Mouse (Mus musculus) myocyte (in vitro differentiated cells): ENCODE results near the gene Chd8. TPM values are rescaled to one million over a fixed set of nuclear protein-coding genes. Genes with fewer than 3 reads are reported as not detected.
A peak's percentile ranks its signal among the peaks of the same experiment; 100 is the strongest.
"Not testable (repeated sequence)": the region's sequence is repeated elsewhere in the genome, so short reads cannot be mapped to it uniquely, and the experiment has no call there.

Source experiments
- H3K27me3 ChIP-seq: one replicate; pipeline ENCODE4 v1.6.1; 2011; ENCODE audit not compliant: control insufficient read depth, insufficient read depth, insufficient read length
- H3K36me3 ChIP-seq: one replicate; pipeline ENCODE4 v1.6.1; 2011; ENCODE audit not compliant: control insufficient read depth, insufficient read depth
- H3K4me2 ChIP-seq: one replicate; pipeline ENCODE4 v1.6.1; 2011; ENCODE audit warnings: low read depth, control low read depth
- H3K4me3 ChIP-seq: one replicate; pipeline ENCODE4 v1.5.1; 2011; ENCODE audit warnings: mild to moderate bottlenecking, control low read depth, moderate library complexity
- H3K79me2 ChIP-seq: one replicate; pipeline ENCODE4 v1.6.1; 2011; ENCODE audit not compliant: control insufficient read depth, insufficient read depth
- H3ac ChIP-seq: one replicate; pipeline ENCODE4 v1.6.1; 2011; ENCODE audit not compliant: control insufficient read depth, insufficient read length
- CEBPB ChIP-seq: IDR thresholded peaks from 2 replicates; pipeline ENCODE4 v1.6.1; 2011; ENCODE audit warnings: mild to moderate bottlenecking, moderate library complexity; ENCODE audit not compliant: poor library complexity, insufficient read depth, severe bottlenecking
- E2F4 ChIP-seq: IDR thresholded peaks from one replicate; pipeline ENCODE4 v1.6.1; 2011; ENCODE audit warnings: mild to moderate bottlenecking, control low read depth, moderate library complexity; ENCODE audit not compliant: insufficient read depth
- MAX ChIP-seq: IDR thresholded peaks from one replicate; pipeline ENCODE4 v1.6.1; 2011; ENCODE audit warnings: low read depth, mild to moderate bottlenecking, control low read depth
- MYOD1 ChIP-seq, 3 experiments: IDR thresholded peaks; one replicate each; pipeline ENCODE4 v1.6.1; 2011; ENCODE audit warnings: control low read depth in 2 of 3, low read depth in 2 of 3, mild to moderate bottlenecking in 2 of 3, moderate library complexity in 1 of 3; ENCODE audit not compliant: insufficient read length in 2 of 3, control insufficient read depth in 1 of 3
- MYOG ChIP-seq, 3 experiments: IDR thresholded peaks; one replicate each; pipeline ENCODE4 v1.6.1; 2011; ENCODE audit warnings: control low read depth in 2 of 3, low read depth in 2 of 3, mild to moderate bottlenecking in 2 of 3; ENCODE audit not compliant: insufficient read length in 2 of 3, control insufficient read depth in 1 of 3, insufficient read depth in 1 of 3
- POLR2A ChIP-seq: IDR thresholded peaks from one replicate; pipeline ENCODE4 v1.6.1; 2011; ENCODE audit warnings: low read depth, mild to moderate bottlenecking, control low read depth, moderate library complexity; ENCODE audit not compliant: insufficient read length
- POLR2AphosphoS2 ChIP-seq: IDR thresholded peaks from one replicate; pipeline ENCODE4 v1.6.1; 2011; ENCODE audit warnings: low read depth, control low read depth; ENCODE audit not compliant: insufficient read length
- REST ChIP-seq: IDR thresholded peaks from one replicate; pipeline ENCODE4 v1.6.1; 2011; ENCODE audit warnings: mild to moderate bottlenecking, control low read depth, moderate library complexity; ENCODE audit not compliant: insufficient read depth, insufficient read length
- SRF ChIP-seq: IDR thresholded peaks from one replicate; pipeline ENCODE4 v1.6.1; 2011; ENCODE audit warnings: low read depth; ENCODE audit not compliant: control insufficient read depth, insufficient read length
- TCF12 ChIP-seq: IDR thresholded peaks from one replicate; pipeline ENCODE4 v1.6.1; 2011; ENCODE audit warnings: mild to moderate bottlenecking, control low read depth; ENCODE audit not compliant: poor library complexity, insufficient read depth, severe bottlenecking
- TCF3 ChIP-seq: IDR thresholded peaks from one replicate; pipeline ENCODE4 v1.6.1; 2011; ENCODE audit warnings: low read depth, control low read depth; ENCODE audit not compliant: insufficient read length
- USF1 ChIP-seq: IDR thresholded peaks from one replicate; pipeline ENCODE4 v1.6.1; 2011; ENCODE audit warnings: low read depth, mild to moderate bottlenecking, control low read depth, moderate library complexity
- polyA plus RNA-seq: library from polyadenylated mRNA; unstranded; fragments of >200 nt; fragmentation: generic; extraction: Trizol; gene quantifications from one replicate; pipeline ENCODE4 v1.2.1, GENCODE M21; 2012; ENCODE audit warnings: missing spikeins

The Chd8 gene
- polyA plus RNA-seq = 19.6 TPM

GRCm38 (mm10) chr14:52257484-52258213, at the start of gene Chd8:
Chd8 (minus strand) TSS chr14:52257780.
- Histone ChIP-seq H3K36me3 (no peaks in the 10 kb centered on the region), H3K27me3 (no peaks in the 10 kb centered on the region), H3K4me2 (peak within 1 kb of the TSS; percentile 98), H3K79me2 (peaks cover 45% of the 10 kb centered on the region), H3ac (peak within 1 kb of the TSS; percentile 37), H3K4me3 (peak within 1 kb of the TSS; percentile 59)
- TF ChIP-seq E2F4 (no peak), SRF (peak; percentile 44), TCF3 (peak; percentile 10), POLR2AphosphoS2 (peak; percentile 84), CEBPB (no peak), POLR2A (peak; percentile 79), MYOG (IDR thresholded peaks at IDR 0.05; ENCODE audit: control insufficient read depth in 1 of 3, insufficient read depth in 1 of 3, insufficient read length in 2 of 3, low read depth in 2 of 3) (peak in 2 of 3 experiments; percentile 53 to 83), MYOD1 (IDR thresholded peaks at IDR 0.05; ENCODE audit: control insufficient read depth in 1 of 3, insufficient read length in 2 of 3, low read depth in 2 of 3) (peak in 2 of 3 experiments; percentile 61 to 85)

DNA sequence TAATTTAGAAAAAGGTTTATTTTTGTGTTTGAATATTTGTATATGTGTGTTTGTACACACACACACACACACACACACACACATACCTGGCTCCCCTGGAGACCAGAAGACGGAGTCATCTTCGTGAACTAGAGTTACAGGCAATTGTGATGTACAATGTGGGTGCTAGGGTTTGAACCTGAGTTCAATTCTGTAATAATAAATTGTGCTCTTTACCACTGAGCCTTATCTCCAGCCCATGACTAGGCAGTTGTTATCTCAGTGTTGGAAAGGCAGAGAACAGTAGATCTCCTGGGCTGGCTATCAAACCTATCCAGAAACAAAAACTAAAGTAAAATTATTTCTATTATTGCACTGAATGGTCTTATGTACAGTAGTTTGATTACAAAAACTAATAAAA, 48.5 kb upstream of the Chd8 start:
- peak overlapping the region; percentile 64 for H3K4me2 ChIP-seq
- peak overlapping the region; percentile 72 for H3K4me3 ChIP-seq
- TF ChIP-seq MYOG (IDR thresholded peaks at IDR 0.05; ENCODE audit: control insufficient read depth in 1 of 3, insufficient read depth in 1 of 3, insufficient read length in 2 of 3, low read depth in 2 of 3) (no peak), MAX (no peak), POLR2AphosphoS2 (no peak), CEBPB (no peak), SRF (no peak), TCF3 (no peak), USF1 (no peak)
- H3K27me3 ChIP-seq = no peaks in the 10 kb centered on the region
- no peaks in the 10 kb centered on the region for H3K36me3 ChIP-seq
- no peak overlapping the region for H3ac ChIP-seq
- H3K79me2 ChIP-seq = peaks cover 32% of the 10 kb centered on the region

GRCm38 (mm10) chr14:52304644-52305271, 47.2 kb upstream of the Chd8 start, which contains the start of gene Mettl3:
Mettl3 (minus strand) TSS chr14:52305128.
- TF ChIP-seq POLR2A = peak; percentile 40
- TF ChIP-seq REST = no peak
- peak; percentile 35 for TF ChIP-seq E2F4
- no peak for TF ChIP-seq TCF3
- TF ChIP-seq MYOG (IDR thresholded peaks at IDR 0.05; ENCODE audit: control insufficient read depth in 1 of 3, insufficient read depth in 1 of 3, insufficient read length in 2 of 3, low read depth in 2 of 3) = no peak
- TF ChIP-seq POLR2AphosphoS2 = peak; percentile 27
- TF ChIP-seq MYOD1 (IDR thresholded peaks at IDR 0.05; ENCODE audit: control insufficient read depth in 1 of 3, insufficient read length in 2 of 3, low read depth in 2 of 3) = no peak
- no peak for TF ChIP-seq SRF
- TF ChIP-seq TCF12 = no peak
- no peak for TF ChIP-seq MAX
- no peak for TF ChIP-seq CEBPB
- no peak for TF ChIP-seq USF1
- no peaks in the 10 kb centered on the region for H3K27me3 ChIP-seq
- peak within 1 kb of the TSS; percentile 31 for H3ac ChIP-seq
- H3K4me3 ChIP-seq = peak within 1 kb of the TSS; percentile 72
- H3K4me2 ChIP-seq = peak within 1 kb of the TSS; percentile 94
- peaks cover 33% of the 10 kb centered on the region for H3K79me2 ChIP-seq
- H3K36me3 ChIP-seq = no peaks in the 10 kb centered on the region

- not testable (repeated sequence) for H3ac ChIP-seq, H3K4me2 ChIP-seq, H3K27me3 ChIP-seq
- Histone ChIP-seq H3K36me3 (peaks cover 11% of the 10 kb centered on the region), H3K79me2 (peaks cover 33% of the 10 kb centered on the region), H3K4me3 (peak overlapping the region; percentile 72)
Measured at GRCm38 (mm10) chr14:52303517-52303916, 45.9 kb upstream of the Chd8 start.

GRCm38 (mm10) chr14:52295558-52296264, 38.1 kb upstream of the Chd8 start:
- no peak overlapping the region for H3K4me3 ChIP-seq
- H3K36me3 ChIP-seq = peaks cover 52% of the 10 kb centered on the region
- no peaks in the 10 kb centered on the region for H3K27me3 ChIP-seq
- no peaks in the 10 kb centered on the region for H3K79me2 ChIP-seq
- TF ChIP-seq TCF3 = no peak
- TF ChIP-seq E2F4 = no peak
- no peak for TF ChIP-seq MAX
- TF ChIP-seq POLR2AphosphoS2 = no peak
- TF ChIP-seq POLR2A = no peak
- no peak for TF ChIP-seq REST
- TF ChIP-seq USF1 = no peak
- TF ChIP-seq MYOG (IDR thresholded peaks at IDR 0.05; ENCODE audit: control insufficient read depth in 1 of 3, insufficient read depth in 1 of 3, insufficient read length in 2 of 3, low read depth in 2 of 3) = no peak
- no peak for TF ChIP-seq CEBPB
- TF ChIP-seq SRF = no peak
- TF ChIP-seq TCF12 = no peak
- TF ChIP-seq MYOD1 (IDR thresholded peaks at IDR 0.05; ENCODE audit: control insufficient read depth in 1 of 3, insufficient read length in 2 of 3, low read depth in 2 of 3) = no peak
- H3K4me2 ChIP-seq = no peak overlapping the region
- H3ac ChIP-seq = no peak overlapping the region
